Mouse (Mus musculus) CD4-positive, CD25-positive, alpha-beta regulatory T cell, adult 2 months (primary cell): Measurements from ENCODE around the gene Prdm4.

ENCODE experiments used
- DNase-seq: peaks from one replicate; pipeline ENCODE4 v3.0.0-alpha.2; 2012; ENCODE audit warnings: low read depth, low spot score

Prdm4 gene

DNA sequence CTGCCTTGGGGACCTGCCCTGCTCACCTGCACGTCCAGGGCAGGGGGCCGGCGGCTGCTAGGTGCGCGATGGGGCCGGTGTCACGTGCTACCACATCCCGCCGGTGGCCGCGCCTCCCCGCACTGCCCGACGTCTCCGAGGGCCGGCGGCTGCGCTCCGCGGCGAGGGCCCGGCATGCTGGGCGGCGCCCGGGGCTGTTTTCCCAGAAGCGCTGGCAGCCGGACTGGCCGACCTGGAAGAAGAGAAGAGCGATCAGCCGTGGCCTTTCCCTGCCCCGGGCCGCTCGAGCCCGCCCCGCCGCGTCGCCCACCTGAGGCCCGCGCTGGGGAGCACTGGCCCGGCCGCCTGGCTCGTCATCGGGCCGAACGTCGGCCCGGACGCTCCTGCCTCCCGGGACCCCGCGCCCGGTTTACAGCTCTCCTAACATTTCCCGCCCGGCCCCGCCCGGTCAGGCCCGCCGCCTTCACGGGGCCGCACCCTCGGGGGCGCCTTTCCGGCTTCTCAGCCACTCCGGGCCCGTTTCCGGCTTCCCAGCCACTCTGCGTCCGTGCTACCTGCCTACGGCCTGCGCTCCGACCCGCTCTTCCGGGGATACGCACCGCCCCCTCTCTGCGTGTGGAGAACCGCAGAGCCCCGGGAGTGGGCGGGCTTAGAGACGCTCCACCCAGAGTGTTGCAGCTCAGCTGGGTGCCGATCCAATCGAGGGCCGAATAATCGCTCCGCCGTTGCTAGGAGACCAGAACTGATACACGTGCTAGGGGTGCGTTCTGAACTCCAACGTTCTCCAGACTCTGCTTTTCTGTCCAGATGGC lies at the start of gene Prdm4:
TSS of gene Prdm4 (minus strand) at position 645 of the 812 bp plus-strand sequence.
- DNase-seq: peak; percentile 99

DNA sequence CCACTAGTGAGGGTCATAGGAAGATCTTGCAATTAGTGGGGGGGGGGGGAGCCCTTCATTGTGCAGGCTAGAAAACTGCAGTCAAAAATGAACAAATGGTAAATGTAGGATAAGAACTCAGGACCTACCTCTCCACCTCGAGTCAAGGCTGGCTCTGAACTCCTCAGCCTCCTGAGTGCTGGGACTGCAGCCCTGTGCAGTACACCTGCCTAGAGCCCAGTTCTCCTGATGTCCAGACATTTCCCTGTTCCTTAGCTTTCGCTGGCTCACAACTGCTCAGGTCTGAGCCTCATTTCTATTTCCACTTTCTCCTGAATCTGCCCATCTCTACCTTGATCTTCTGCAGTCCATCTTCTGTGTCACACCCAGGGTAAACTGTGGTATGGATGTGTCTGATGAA lies 49.5 kb upstream of the Prdm4 start:
- DNase-seq: no peak

DNA sequence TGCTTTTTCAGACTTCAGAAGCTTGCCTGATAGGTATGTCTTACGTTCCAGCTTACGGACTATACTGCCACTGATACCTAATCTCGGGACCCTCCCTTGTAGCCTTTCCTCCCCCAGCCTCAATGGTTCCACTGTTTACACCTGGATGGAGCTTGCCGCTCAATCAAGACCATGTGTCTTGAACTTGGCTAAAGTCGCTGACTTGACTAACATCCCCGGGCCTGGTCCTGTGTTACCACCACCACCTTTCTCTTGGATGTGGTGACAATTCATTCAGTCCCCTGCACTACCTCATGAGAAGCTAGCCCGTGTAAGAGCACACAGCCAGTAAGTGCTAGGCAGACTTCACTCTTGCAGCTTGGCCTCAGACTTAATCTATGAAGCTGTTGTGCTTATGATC lies 47.4 kb upstream of the Prdm4 start:
- no peak for DNase-seq

DNA sequence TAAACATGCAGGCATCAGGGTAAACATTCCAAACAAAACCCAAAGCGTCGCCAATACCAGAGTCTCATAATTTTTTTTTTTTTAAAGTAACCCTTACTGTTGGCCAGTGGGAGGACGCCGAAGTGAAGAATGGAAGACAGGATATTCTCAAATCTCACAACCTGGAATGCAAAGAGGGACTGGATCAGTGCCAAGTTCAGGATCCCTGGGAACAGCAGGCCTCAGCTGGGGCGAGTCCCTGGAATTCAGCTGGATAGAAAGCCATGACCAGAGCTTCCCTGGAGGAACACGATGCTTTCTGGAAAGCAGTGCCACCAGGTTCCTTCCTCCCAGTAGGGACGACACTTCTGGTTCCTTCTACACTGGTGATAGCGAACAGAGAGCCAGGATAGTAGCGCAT lies 46.0 kb upstream of the Prdm4 start:
- DNase-seq: no peak

DNA sequence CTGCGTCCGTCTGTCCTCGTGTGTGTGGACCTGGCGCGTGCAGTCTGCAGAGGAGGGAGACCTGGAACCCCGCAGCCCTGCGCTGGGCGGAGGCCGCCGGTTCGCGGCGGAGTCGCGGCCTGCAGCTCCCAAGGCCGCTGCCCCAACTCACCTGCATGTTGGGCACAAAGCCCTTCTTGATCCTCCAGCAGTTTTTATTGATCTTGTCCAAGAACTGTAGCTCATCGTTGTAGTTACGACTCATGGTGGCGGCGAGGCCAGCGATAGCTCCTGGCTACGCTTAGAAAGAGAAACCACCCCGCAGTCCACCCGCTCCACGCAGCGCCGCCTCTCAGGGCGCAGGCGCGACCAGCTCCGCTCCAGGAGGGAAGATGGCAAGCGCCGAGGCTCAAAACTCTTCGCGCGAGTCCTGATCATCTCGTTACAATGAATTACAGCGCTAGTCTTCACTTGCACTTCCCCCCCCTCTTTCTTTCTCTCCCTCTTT lies 40.6 kb upstream of the Prdm4 start, which contains the start of gene Rtcb:
TSS of gene Rtcb (minus strand) at position 360 of the 487 bp plus-strand sequence.
- peak; percentile 98 for DNase-seq

DNA sequence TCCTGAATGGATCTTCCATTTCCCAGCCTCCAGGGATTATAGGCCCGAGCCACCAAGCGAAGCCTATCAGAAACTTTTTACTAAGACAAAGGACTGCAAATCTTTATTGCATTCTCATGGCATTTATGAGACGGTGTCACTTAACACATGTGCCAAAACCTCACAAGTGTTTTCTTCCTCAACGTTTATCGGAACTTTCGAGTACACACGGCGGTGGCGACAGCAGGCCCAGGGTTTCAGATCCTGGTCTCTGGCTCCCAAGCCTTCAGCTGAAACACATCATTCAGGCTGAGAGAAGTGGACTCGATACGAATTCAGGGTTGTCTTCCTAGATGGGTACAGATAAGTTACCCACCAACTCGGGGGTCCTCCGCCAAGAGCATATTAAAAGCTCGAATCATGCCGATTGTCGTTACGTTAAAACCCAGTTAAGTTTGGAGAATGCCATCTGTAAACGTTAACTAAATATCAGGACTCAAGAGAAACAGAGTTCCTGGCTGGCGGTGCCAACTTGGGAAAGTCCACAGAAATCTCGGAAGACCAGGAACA lies 40.0 kb upstream of the Prdm4 start:
- DNase-seq: peak; percentile 16

DNA sequence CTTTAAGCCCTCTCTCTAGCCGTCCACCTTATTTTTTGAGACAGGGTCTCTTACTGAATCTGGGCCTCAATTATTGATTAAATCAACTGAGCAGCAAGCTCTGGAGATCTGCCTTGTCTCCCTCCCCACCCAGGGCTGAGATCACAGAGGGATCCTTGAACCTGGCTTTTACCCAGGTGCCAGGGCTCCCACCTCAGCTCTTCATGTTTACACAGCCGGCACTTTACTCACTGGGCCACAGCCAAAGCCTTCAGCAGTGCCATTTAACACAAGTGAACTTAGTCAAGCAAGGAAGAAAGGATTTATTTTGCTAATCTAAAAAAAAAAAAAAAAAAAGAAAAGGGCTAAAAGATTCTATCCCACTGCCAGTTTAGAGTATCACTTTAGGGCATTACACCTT lies 37.5 kb upstream of the Prdm4 start:
- no peak for DNase-seq

DNA sequence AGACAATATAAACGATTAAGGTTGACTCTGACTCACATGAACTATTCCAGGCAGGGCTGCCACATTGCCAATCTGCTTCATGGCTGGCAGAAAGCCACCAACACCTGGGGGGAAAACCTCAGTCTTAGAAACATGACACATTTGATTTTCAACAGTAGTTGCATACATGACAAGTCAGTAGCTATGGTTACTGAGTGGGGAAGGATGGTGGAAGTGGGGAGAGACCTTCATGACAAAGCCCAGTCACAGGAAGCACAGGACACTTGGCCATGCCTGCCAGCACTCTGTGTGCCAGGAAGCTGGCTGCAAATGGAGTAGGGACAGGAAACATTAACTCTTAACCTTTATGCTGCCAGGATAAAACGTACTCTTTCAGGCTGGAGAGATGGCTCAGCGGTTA lies 36.5 kb upstream of the Prdm4 start:
- DNase-seq: no peak

DNA sequence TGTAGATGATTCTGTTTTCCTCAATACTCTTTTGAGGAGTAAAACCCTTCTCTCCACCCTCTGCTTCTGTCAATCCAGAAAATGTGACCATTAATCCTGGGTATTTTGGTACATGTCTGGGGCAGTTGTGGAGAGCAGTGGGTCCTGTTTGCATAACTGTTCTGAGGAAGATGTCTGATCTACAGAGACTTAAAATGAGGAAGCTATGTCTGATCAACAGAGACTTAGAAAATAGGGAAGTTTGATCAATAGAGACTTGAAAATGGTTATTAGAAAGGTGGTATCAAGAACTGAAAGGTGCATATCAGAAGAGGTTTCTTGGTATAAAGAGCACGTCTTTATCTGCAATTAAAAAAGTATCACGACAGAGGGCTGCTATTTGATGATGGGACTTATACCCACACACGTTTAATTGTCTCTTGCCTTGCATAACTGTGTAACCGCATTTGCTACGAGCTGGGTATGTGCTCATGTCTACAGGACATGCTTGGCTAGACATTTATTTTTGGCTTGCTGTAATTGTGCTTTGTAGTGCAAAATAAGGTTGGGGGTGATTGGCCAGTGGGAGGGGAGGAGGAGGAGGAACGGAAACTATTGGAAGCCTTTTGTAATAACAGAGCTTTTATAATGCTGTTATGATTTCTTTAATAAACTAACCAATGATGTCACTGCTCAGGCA lies 35.0 kb upstream of the Prdm4 start:
- DNase-seq: no peak

DNA sequence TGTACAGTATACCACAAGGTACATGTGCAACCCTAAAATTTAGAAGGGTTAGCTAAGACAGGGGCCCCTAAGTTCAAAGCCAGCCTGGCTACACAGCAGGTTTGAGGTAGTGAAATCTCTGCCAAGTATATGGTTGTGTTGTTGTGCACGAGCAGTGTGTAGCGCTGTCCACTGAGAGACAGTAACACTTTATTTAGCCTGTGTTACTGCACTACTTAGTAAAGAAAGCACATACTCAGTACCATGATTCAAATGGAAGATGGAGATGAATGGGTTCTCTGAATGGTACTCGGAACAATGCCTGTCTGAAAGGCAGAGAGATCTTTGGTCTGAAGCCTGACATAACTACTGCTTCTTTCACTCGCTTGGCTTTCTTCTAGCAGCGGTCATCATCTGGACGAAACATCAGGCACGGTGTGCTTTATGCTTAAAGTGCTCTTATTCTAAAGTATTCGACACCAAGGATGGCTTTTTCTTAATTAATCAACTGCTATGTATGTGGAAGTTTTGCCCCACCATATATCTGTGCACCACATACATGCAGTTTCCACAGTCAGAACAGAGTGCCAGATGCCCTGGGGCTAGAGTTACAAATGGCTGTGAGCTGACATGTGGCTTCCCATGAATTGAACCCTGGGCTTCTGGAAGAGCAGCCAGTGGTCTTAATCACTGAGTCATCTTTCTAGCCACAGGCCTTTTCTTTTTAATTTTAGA lies 31.7 kb upstream of the Prdm4 start:
- no peak for DNase-seq

DNA sequence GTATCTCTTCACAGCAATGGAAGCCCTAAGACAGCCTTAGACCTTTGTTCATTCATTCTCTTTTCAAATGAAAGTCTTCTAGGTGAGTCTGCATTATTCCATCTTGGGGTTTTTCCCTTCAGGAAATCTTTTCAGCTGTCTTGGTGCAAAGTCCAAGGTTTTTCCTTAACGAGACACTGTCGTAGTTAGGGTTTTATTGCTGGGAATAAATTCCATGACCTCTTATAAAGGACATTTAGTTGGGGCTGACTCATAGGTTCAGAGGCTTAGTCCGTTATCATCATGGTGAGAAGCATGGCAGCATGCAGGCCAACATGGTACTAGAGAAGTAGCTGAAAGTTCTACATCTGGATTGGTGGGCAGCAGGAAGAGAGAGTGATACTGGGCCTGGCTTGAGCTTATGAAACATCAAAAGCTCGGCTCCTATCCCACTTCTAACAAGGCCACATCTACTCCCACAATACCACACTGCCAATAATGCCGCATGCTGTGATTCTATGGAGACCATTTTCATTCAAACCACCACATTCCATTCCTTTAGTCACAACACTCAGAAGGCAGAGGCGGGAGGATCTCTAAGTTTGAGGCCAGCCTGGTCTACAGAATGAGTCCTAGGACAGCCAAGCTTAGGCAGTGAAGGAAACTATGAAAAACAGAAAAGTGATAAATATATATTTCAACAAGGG lies 19.5 kb upstream of the Prdm4 start:
- DNase-seq: no peak

DNA sequence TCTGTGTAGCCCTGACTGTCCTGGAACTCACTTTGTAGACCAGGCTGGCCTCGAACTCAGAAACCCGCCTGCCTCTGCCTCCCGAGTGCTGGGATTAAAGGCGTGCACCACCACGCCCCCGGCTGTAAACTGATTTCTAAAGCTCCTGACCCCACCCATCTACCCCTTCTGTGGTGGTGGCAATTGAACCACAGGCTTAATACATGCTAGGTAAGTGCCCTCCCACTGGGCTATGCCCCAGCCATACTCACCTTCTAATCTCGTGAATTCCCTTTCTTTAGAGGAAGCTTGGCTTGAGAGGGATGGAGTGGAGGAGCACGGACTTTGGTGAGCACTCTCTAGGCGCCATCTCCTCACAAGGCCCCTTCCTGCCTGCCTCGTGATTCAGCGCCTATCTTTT lies 13.0 kb upstream of the Prdm4 start:
- no peak for DNase-seq

DNA sequence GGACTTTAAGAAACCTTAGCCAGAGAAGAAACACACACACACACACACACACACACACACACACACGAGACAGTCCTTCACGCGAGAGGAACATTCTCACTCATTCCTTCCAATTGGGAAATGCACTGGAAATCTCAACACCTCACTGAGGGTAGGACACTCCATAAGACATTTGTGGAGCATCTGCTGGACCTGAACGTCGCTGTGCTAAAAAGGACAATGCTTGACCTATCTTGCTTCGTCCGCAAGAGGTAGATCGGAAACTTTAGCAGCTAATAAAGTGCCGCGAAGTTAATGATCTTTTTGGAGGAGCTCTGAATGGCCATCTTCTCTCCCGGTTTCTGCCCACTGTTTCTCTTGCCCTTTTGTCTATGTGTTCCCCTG lies 12.3 kb upstream of the Prdm4 start:
- DNase-seq: no peak

DNA sequence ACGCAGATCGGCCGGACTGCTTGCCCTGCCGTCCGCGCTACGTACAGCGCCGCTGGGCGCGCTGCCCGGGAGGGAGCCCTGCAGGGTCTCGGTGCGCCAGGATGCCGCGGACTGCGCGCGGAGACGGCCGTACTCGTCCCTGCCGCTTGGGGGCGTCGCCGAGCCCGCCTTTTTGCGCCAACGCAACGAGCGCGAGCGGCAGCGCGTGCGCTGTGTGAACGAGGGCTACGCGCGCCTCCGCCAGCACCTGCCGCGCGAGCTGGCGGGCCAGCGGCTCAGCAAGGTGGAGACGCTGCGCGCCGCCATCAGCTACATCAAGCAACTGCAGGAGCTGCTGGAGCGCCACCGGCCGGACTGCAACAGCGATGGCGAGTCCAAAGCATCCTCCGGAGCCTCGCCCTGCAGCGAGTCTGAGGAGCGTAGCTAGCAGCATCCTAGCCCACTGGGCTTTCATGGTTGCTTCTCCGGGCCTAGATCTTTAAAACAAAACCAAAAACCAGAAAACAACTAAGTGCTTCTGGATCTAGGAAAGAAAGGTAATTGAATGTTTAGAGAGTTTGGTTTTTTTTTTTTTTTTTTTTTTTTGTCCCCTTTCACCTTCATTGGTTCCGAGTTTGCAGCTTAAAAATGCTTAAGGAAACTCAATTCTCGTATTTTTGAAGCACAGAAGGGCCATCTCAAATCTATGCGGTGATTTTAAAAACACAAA lies 11.7 kb upstream of the Prdm4 start:
- peak; percentile 91 for DNase-seq

DNA sequence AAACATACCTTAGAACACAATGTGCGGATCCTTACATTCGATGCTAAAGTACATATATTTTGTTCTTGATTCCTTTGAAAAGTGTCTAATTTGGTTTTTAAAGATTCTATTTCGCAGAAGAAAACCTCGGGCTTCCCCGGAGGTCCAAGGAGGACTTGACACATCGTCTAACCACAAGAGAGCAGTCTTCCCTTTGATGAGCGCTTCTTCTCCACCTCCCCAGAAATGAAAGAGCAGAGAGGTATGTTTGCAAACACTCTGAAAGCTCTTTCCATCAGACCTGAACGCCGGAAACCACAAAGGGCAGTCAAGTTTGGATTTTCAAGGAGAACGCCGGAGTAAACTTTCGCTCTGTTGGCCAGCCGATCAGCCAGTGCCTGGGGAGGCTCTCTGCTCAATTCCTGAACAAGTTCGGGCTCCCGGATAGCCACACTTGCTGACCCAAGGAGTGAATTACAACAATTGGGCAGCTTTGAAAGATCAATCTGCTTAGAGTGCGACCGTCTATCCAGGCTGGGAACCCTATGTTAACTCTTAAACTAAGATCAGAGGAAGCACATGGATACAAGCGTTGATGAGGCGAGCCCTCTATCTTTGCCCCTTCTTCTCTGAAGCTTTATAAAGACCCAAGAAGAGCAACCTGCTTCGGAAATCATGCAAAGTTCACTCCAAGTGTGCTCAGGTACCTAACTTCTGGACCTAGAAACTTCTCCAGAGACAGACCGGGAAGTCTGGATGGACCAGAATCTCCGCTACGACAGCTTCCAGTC lies 10.9 kb upstream of the Prdm4 start, which contains the start of gene Ascl4:
TSS of gene Ascl4 (plus strand) at position 6 of the 770 bp plus-strand sequence.
- DNase-seq: peak; percentile 53

DNA sequence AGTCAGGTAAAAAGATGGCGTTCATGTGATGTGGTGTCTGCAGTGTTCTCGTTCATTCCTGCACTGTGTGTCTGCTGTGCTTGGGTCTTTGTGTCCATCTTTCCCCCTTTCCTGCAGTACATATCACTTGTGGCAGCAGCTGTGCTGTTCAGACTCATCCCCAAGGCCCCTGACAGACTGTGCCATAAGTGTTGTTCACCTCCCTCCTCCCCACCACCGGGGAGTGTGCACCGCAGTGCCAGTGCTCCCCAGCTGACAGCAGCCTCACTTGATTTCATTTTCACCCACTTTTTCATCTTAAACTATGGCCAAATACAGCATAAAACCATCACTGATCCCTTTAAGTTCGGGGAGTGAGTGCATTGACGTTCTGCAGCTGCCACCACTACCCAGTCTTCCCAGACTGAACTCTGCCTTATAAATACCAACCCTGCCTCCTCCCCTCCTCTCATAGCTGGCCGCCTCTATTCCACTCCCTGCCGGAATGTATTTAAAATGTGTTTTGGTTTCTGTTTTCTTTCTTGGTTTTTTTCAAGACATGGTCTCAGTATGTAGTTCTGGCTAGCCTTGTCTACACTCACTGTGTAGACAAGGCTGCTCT lies 37.0 kb downstream of the Prdm4 start:
- DNase-seq: no peak

DNA sequence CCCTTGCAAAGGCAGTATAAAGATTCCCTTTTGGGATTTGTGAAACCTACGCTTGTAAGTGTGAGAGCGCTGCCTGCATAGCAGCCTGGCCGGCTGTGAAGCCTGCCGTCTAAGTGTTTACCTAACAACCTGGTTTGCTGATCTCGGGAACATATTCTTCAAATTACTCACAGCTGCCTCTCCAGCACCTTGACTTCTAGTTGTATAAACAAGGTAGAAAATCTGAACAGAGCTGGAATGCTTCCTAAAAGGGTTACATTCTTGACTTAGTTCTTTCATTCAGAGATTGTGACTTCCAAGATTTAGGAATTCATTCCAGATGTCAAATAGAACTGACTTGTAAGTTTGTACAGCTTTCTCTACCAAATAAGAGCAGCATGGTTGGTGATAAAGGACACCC lies 41.1 kb downstream of the Prdm4 start:
- no peak for DNase-seq

DNA sequence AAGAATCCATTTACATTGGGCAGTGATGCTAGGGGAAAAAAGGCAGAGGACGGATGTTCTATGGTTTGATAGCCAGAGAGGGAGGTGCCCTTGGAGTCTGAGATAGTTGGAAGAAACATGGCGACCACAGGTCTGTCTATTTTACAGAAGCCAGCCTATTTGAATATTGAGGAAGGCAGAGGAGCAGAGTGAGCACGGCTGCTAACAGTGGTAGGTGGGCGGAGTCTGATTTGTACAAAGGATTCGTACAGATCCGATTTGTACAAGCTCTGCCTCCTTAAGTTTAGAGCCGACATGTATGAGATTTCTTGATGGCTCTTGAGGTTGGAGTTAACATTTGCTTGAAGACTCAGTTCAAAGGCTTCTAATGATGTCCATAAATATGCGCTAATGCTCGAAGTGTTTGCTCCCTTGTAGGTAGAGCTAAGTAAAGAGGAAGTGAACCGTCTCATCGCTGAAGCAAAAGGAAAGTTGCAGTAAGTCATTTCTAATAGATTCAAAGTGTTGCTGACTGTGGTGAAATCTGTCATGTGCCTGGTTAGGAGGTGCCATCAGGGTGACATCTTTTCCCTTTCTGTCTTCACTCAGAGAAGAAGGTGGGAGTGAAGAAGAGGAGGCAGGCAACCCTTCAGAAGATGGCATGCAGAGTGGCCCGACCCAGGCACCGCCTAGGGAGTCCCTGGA lies 42.9 kb downstream of the Prdm4 start:
- DNase-seq: no peak

DNA sequence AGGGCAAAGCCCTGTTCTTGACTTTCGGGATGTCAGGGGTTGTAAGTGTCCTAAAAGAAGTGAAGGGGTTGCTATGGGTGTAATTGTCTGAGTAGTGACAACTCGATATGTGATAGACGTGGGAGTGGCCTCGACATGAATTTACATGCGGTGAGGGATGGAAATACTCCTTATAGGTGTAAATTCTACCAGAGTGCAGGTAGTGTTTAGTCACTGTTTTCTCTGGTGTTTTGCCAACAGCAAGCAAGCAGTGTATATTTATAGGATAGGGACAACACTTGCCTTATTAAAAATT lies 44.5 kb downstream of the Prdm4 start:
- peak; percentile 55 for DNase-seq
